Mouse (Mus musculus): ENCODE measurements around the gene Cdc27. TPM values are rescaled to one million over a fixed set of nuclear protein-coding genes. Genes with fewer than 3 reads are reported as not detected.
"Not testable (repeated sequence)": the region's sequence is repeated elsewhere in the genome, so short reads cannot be mapped to it uniquely, and the experiment has no call there.

The Cdc27 gene
- polyA plus RNA-seq, 1 experiment from 2014 or later = 38.4 TPM

- Histone ChIP-seq H3K36me3 (ENCODE audit: control insufficient read depth, insufficient read depth, low read length) (no peaks in the 10 kb centered on the region), H3K27me3 (replicated peaks; ENCODE audit: control insufficient read depth, insufficient read depth, low read length) (no peaks in the 10 kb centered on the region), H3K9me3 (ENCODE audit: control insufficient read depth, low read length) (no peaks in the 10 kb centered on the region), H3K4me1 (ENCODE audit: control insufficient read depth, insufficient read depth, low read depth, low read length) (peaks cover 2% of the 10 kb centered on the region; the same call in 1 of the 2 replicates), H3K27ac (ENCODE audit: low read depth, low read length) (no peak overlapping the region), H3K4me2 (ENCODE audit: low read length) (no peak overlapping the region), H3K4me3 (ENCODE audit: low read length) (no peak overlapping the region), H3K9ac (ENCODE audit: low read depth, low read length) (no peak overlapping the region)
- WGBS = 58% methylated on average over 10 of the region's 10 CpGs
- ATAC-seq = no peak
Measured at GRCm38 (mm10) chr11:104576772-104577612, 26.6 kb upstream of the Cdc27 start.

- Histone ChIP-seq H3K4me3 (ENCODE audit: low read length) (no peak overlapping the region), H3K27ac (ENCODE audit: low read depth, low read length) (no peak overlapping the region), H3K9ac (ENCODE audit: low read depth, low read length) (no peak overlapping the region), H3K9me3 (ENCODE audit: control insufficient read depth, low read length) (no peaks in the 10 kb centered on the region; the same call in 1 of the 2 replicates), H3K27me3 (replicated peaks; ENCODE audit: control insufficient read depth, insufficient read depth, low read length) (no peaks in the 10 kb centered on the region), H3K4me1 (ENCODE audit: control insufficient read depth, insufficient read depth, low read depth, low read length) (no peaks in the 10 kb centered on the region), H3K36me3 (ENCODE audit: control insufficient read depth, insufficient read depth, low read length) (no peaks in the 10 kb centered on the region), H3K4me2 (ENCODE audit: low read length) (no peak overlapping the region)
- no peak for ATAC-seq
- 45% methylated on average over 2 of the region's 2 CpGs for WGBS
Measured at GRCm38 (mm10) chr11:104572566-104572965, 22.1 kb upstream of the Cdc27 start.

GRCm38 (mm10) chr11:104572091-104572490 lies 21.7 kb upstream of the Cdc27 start:
- Histone ChIP-seq H3K9ac (ENCODE audit: low read depth, low read length) (no peak overlapping the region), H3K9me3 (ENCODE audit: control insufficient read depth, low read length) (no peaks in the 10 kb centered on the region; the same call in 1 of the 2 replicates), H3K27me3 (replicated peaks; ENCODE audit: control insufficient read depth, insufficient read depth, low read length) (no peaks in the 10 kb centered on the region), H3K4me3 (ENCODE audit: low read length) (no peak overlapping the region), H3K4me2 (ENCODE audit: low read length) (no peak overlapping the region), H3K4me1 (ENCODE audit: control insufficient read depth, insufficient read depth, low read depth, low read length) (no peaks in the 10 kb centered on the region), H3K27ac (ENCODE audit: low read depth, low read length) (no peak overlapping the region), H3K36me3 (ENCODE audit: control insufficient read depth, insufficient read depth, low read length) (no peaks in the 10 kb centered on the region)
- WGBS = 51% methylated on average over 7 of the region's 7 CpGs
- no peak for ATAC-seq

GRCm38 (mm10) chr11:104571373-104571772 lies 21.0 kb upstream of the Cdc27 start:
- peak; percentile 45; the same call in 1 of the 2 replicates for ATAC-seq
- 3% methylated on average over 28 of the region's 28 CpGs for WGBS
- not testable (repeated sequence) for H3K9me3 ChIP-seq (ENCODE audit: control insufficient read depth, low read length); H3K4me1 ChIP-seq (ENCODE audit: control insufficient read depth, insufficient read depth, low read depth, low read length); H3K27me3 ChIP-seq (replicated peaks; ENCODE audit: control insufficient read depth, insufficient read depth, low read length); H3K27ac ChIP-seq (ENCODE audit: low read depth, low read length); H3K36me3 ChIP-seq (ENCODE audit: control insufficient read depth, insufficient read depth, low read length)
- Histone ChIP-seq H3K9ac (ENCODE audit: low read depth, low read length) (peak overlapping the region; percentile 55), H3K4me2 (ENCODE audit: low read length) (peak overlapping the region; percentile 67), H3K4me3 (ENCODE audit: low read length) (peak overlapping the region; percentile 42)

- ATAC-seq; H3K36me3 ChIP-seq (ENCODE audit: control insufficient read depth, insufficient read depth, low read length); H3K9me3 ChIP-seq (ENCODE audit: control insufficient read depth, low read length); H3K27me3 ChIP-seq (replicated peaks; ENCODE audit: control insufficient read depth, insufficient read depth, low read length); H3K4me3 ChIP-seq (ENCODE audit: low read length); H3K4me1 ChIP-seq (ENCODE audit: control insufficient read depth, insufficient read depth, low read depth, low read length); H3K9ac ChIP-seq (ENCODE audit: low read depth, low read length); H3K27ac ChIP-seq (ENCODE audit: low read depth, low read length); H3K4me2 ChIP-seq (ENCODE audit: low read length): not testable (repeated sequence)
- 86% methylated on average over 8 of the region's 8 CpGs for WGBS
Measured at GRCm38 (mm10) chr11:104570515-104570914, 20.1 kb upstream of the Cdc27 start.

- Histone ChIP-seq H3K9ac (ENCODE audit: low read depth, low read length) (no peak overlapping the region), H3K4me2 (ENCODE audit: low read length) (no peak overlapping the region), H3K27me3 (replicated peaks; ENCODE audit: control insufficient read depth, insufficient read depth, low read length) (no peaks in the 10 kb centered on the region), H3K36me3 (ENCODE audit: control insufficient read depth, insufficient read depth, low read length) (no peaks in the 10 kb centered on the region), H3K27ac (ENCODE audit: low read depth, low read length) (no peak overlapping the region), H3K4me1 (ENCODE audit: control insufficient read depth, insufficient read depth, low read depth, low read length) (no peaks in the 10 kb centered on the region), H3K9me3 (ENCODE audit: control insufficient read depth, low read length) (no peaks in the 10 kb centered on the region; the same call in 1 of the 2 replicates), H3K4me3 (ENCODE audit: low read length) (no peak overlapping the region)
- WGBS = 98% methylated on average over 4 of the region's 4 CpGs
- ATAC-seq = no peak
Measured at GRCm38 (mm10) chr11:104568326-104568725, 17.9 kb upstream of the Cdc27 start.

- H3K27me3 ChIP-seq (replicated peaks; ENCODE audit: control insufficient read depth, insufficient read depth, low read length) = no peaks in the 10 kb centered on the region
- no peak overlapping the region for H3K9ac ChIP-seq (ENCODE audit: low read depth, low read length)
- no peaks in the 10 kb centered on the region for H3K36me3 ChIP-seq (ENCODE audit: control insufficient read depth, insufficient read depth, low read length)
- H3K4me3 ChIP-seq (ENCODE audit: low read length) = no peak overlapping the region
- H3K4me2 ChIP-seq (ENCODE audit: low read length) = no peak overlapping the region
- no peaks in the 10 kb centered on the region; the same call in 1 of the 2 replicates for H3K9me3 ChIP-seq (ENCODE audit: control insufficient read depth, low read length)
- no peaks in the 10 kb centered on the region for H3K4me1 ChIP-seq (ENCODE audit: control insufficient read depth, insufficient read depth, low read depth, low read length)
- 87% methylated on average over 9 of the region's 9 CpGs for WGBS
- no peak overlapping the region for H3K27ac ChIP-seq (ENCODE audit: low read depth, low read length)
- no peak for ATAC-seq
Measured at GRCm38 (mm10) chr11:104567736-104568135, 17.3 kb upstream of the Cdc27 start.

- no peak overlapping the region for H3K4me3 ChIP-seq (ENCODE audit: low read length)
- no peaks in the 10 kb centered on the region for H3K4me1 ChIP-seq (ENCODE audit: control insufficient read depth, insufficient read depth, low read depth, low read length)
- no peak for ATAC-seq
- H3K27me3 ChIP-seq (replicated peaks; ENCODE audit: control insufficient read depth, insufficient read depth, low read length) = no peaks in the 10 kb centered on the region
- no peak overlapping the region for H3K27ac ChIP-seq (ENCODE audit: low read depth, low read length)
- H3K9ac ChIP-seq (ENCODE audit: low read depth, low read length) = no peak overlapping the region
- H3K36me3 ChIP-seq (ENCODE audit: control insufficient read depth, insufficient read depth, low read length) = no peaks in the 10 kb centered on the region
- H3K9me3 ChIP-seq (ENCODE audit: control insufficient read depth, low read length) = no peaks in the 10 kb centered on the region; the same call in 1 of the 2 replicates
- H3K4me2 ChIP-seq (ENCODE audit: low read length) = no peak overlapping the region
- WGBS = 83% methylated on average over 2 of the region's 2 CpGs
Measured at GRCm38 (mm10) chr11:104566796-104567195, 16.4 kb upstream of the Cdc27 start.

GRCm38 (mm10) chr11:104566097-104566496 lies 15.7 kb upstream of the Cdc27 start:
- Histone ChIP-seq H3K4me3 (ENCODE audit: low read length) (no peak overlapping the region), H3K4me1 (ENCODE audit: control insufficient read depth, insufficient read depth, low read depth, low read length) (no peaks in the 10 kb centered on the region), H3K27ac (ENCODE audit: low read depth, low read length) (no peak overlapping the region), H3K4me2 (ENCODE audit: low read length) (no peak overlapping the region), H3K9me3 (ENCODE audit: control insufficient read depth, low read length) (no peaks in the 10 kb centered on the region; the same call in 1 of the 2 replicates), H3K27me3 (replicated peaks; ENCODE audit: control insufficient read depth, insufficient read depth, low read length) (no peaks in the 10 kb centered on the region), H3K36me3 (ENCODE audit: control insufficient read depth, insufficient read depth, low read length) (no peaks in the 10 kb centered on the region), H3K9ac (ENCODE audit: low read depth, low read length) (no peak overlapping the region)
- 88% methylated on average over 6 of the region's 6 CpGs for WGBS
- no peak for ATAC-seq

All from hindbrain, embryonic 16.5 days (tissue).